Mouse (Mus musculus) c-Kit-positive CD71-negative TER-119-negative erythroid progenitor cells, embryonic 14.5 days (primary cell): ENCODE results near the gene Vmn1r214.

Experiments used
- DNase-seq: peaks from one replicate; pipeline ENCODE4 v3.0.0-alpha.2; 2013; ENCODE audit warnings: low read depth

Vmn1r214 gene

GRCm38 (mm10) chr13:23030118-23030517 lies at the start of gene Vmn1r214:
Gene Vmn1r214, plus strand, starts transcription at chr13:23030418.
- no peak for DNase-seq

- no peak for DNase-seq
Measured at GRCm38 (mm10) chr13:22990214-22990891, 39.9 kb upstream of the Vmn1r214 start.

- no peak for DNase-seq
Measured at GRCm38 (mm10) chr13:22992178-22992700, 38.0 kb upstream of the Vmn1r214 start.

GRCm38 (mm10) chr13:22992721-22993120 lies 37.5 kb upstream of the Vmn1r214 start:
- no peak for DNase-seq

- DNase-seq: no peak
Measured at GRCm38 (mm10) chr13:23007356-23007755, 22.9 kb upstream of the Vmn1r214 start, which contains the start of gene Vmn1r213. Gene Vmn1r213, plus strand, starts transcription at chr13:23007656.

GRCm38 (mm10) chr13:23018158-23018557 lies 12.1 kb upstream of the Vmn1r214 start:
- DNase-seq: no peak

- no peak for DNase-seq
Measured at GRCm38 (mm10) chr13:23024812-23025211, 5.4 kb upstream of the Vmn1r214 start.

GRCm38 (mm10) chr13:23057778-23058177 lies 27.6 kb downstream of the Vmn1r214 start:
- DNase-seq: no peak

GRCm38 (mm10) chr13:23067725-23068124 lies 37.5 kb downstream of the Vmn1r214 start, which contains the start of gene Vmn1r215:
Gene Vmn1r215, plus strand, starts transcription at chr13:23068025.
- DNase-seq: no peak

GRCm38 (mm10) chr13:23069312-23069711 lies 39.1 kb downstream of the Vmn1r214 start:
- no peak for DNase-seq
